Mouse (Mus musculus) intestine, embryonic 14.5 days (tissue): ENCODE results near the gene Smg6. TPM values are rescaled to one million over a fixed set of nuclear protein-coding genes. Genes with fewer than 3 reads are reported as not detected.

Experiments
- ATAC-seq: fragments of 200-750 bp; cut with Nextera tagmentation; replicated peaks from 2 replicates; pipeline ENCODE4 v1.8.0; 2017; ENCODE audit warnings: low read depth, moderate number of reproducible peaks, moderate TSS enrichment, moderate library complexity; ENCODE audit not compliant: low FRiP score, low TSS enrichment
- DNase-seq: peaks from one replicate; pipeline ENCODE4 v3.0.0-alpha.2; 2018; ENCODE audit warnings: low spot score
- H3K27ac ChIP-seq: fragments of 300-500 bp; sonication (generic); 2 replicates; pipeline ENCODE4 v1.5.1; 2014; ENCODE audit warnings: low read depth, mild to moderate bottlenecking, control low read depth
- H3K27me3 ChIP-seq: fragments of 300-500 bp; sonication (generic); replicated peaks from 2 replicates; pipeline ENCODE4 v1.6.1; 2014; ENCODE audit warnings: low read length, control low read depth; ENCODE audit not compliant: control insufficient read depth, insufficient read depth
- H3K36me3 ChIP-seq: fragments of 300-500 bp; sonication (generic); 2 replicates; pipeline ENCODE4 v1.6.1; 2014; ENCODE audit warnings: low read length, control low read depth; ENCODE audit not compliant: control insufficient read depth, insufficient read depth
- H3K4me1 ChIP-seq: fragments of 300-500 bp; sonication (generic); replicated peaks from 2 replicates; pipeline ENCODE4 v1.6.1; 2014; ENCODE audit warnings: low read length, control low read depth, mixed read lengths; ENCODE audit not compliant: control insufficient read depth, insufficient read depth
- H3K4me2 ChIP-seq: fragments of 300-500 bp; sonication (generic); 2 replicates; pipeline ENCODE4 v1.6.1; 2014; ENCODE audit warnings: low read length
- H3K4me3 ChIP-seq: fragments of 300-500 bp; sonication (generic); 2 replicates; pipeline ENCODE4 v1.5.1; 2014; ENCODE audit warnings: low read depth, low read length, control low read depth, mixed read lengths
- H3K9ac ChIP-seq: fragments of 300-500 bp; sonication (generic); 2 replicates; pipeline ENCODE4 v1.6.1; 2014; ENCODE audit warnings: mild to moderate bottlenecking, low read length
- H3K9me3 ChIP-seq: fragments of 300-500 bp; sonication (generic); 2 replicates; pipeline ENCODE4 v1.6.1; 2016; ENCODE audit warnings: low read length, control low read depth; ENCODE audit not compliant: control insufficient read depth
- WGBS: fragments of 180-500 bp; shearing (Covaris S2); extraction: QIAGEN DNeasy Blood & Tissue Kit; methylation state at CpG from one replicate; pipeline ENCODE4 v1.1.7; 2014; 5-methylcytosine and 5-hydroxymethylcytosine counted together
- polyA plus RNA-seq: library from polyadenylated mRNA; unstranded; fragments of >200 nt; fragmentation: Nextera tagmentation; extraction: Ambion mirVana; gene quantifications from 2 replicates; pipeline ENCODE4 v1.2.1, GENCODE M21; 2014

Gene Smg6
- polyA plus RNA-seq, 1 experiment from 2014 or later = 15.3 TPM

- Histone ChIP-seq H3K27ac (no peak overlapping the region), H3K9me3 (no peaks in the 10 kb centered on the region), H3K4me1 (no peaks in the 10 kb centered on the region), H3K36me3 (no peaks in the 10 kb centered on the region), H3K9ac (no peak overlapping the region), H3K27me3 (no peaks in the 10 kb centered on the region), H3K4me2 (no peak overlapping the region), H3K4me3 (no peak overlapping the region)
- ATAC-seq (no peak), DNase-seq (no peak)
- 77% methylated on average over 5 of the region's 5 CpGs for WGBS
Measured at GRCm38 (mm10) chr11:75106614-75107013, 181.0 kb downstream of the Smg6 start.

DNA sequence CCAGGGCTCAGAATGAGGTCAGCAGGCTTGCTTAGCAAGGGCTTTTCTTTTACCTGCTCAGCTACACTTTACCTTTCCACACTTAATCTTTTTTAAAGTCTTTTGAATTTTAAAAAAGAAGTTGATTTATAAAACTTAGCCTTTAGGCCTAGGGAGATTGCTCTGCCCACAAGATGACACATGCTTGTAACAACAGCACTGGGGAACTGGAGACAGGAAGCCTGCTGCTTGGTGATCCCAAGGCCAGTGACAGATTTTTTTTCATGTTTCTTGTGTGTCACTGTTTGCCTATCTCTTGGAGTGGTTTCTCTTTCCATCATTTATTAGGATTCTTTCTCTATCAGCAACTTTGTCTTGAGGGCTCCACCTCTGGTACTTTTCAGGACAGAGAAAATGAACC lies 183.3 kb downstream of the Smg6 start:
- H3K9me3 ChIP-seq = no peaks in the 10 kb centered on the region
- ATAC-seq (no peak), DNase-seq (no peak)
- H3K4me2 ChIP-seq = no peak overlapping the region
- no peaks in the 10 kb centered on the region for H3K36me3 ChIP-seq
- H3K4me1 ChIP-seq = no peaks in the 10 kb centered on the region
- no peak overlapping the region for H3K27ac ChIP-seq
- no peak overlapping the region for H3K9ac ChIP-seq
- H3K4me3 ChIP-seq = no peak overlapping the region
- H3K27me3 ChIP-seq = no peaks in the 10 kb centered on the region

- Histone ChIP-seq H3K4me1 (no peaks in the 10 kb centered on the region), H3K4me2 (no peak overlapping the region), H3K27me3 (no peaks in the 10 kb centered on the region), H3K27ac (no peak overlapping the region), H3K4me3 (no peak overlapping the region), H3K9ac (no peak overlapping the region), H3K36me3 (no peaks in the 10 kb centered on the region), H3K9me3 (no peaks in the 10 kb centered on the region)
- DNase-seq = no peak
- no peak for ATAC-seq
- 88% methylated on average over 6 of the region's 6 CpGs for WGBS
Measured at GRCm38 (mm10) chr11:75116379-75116778, 190.8 kb downstream of the Smg6 start.

DNA sequence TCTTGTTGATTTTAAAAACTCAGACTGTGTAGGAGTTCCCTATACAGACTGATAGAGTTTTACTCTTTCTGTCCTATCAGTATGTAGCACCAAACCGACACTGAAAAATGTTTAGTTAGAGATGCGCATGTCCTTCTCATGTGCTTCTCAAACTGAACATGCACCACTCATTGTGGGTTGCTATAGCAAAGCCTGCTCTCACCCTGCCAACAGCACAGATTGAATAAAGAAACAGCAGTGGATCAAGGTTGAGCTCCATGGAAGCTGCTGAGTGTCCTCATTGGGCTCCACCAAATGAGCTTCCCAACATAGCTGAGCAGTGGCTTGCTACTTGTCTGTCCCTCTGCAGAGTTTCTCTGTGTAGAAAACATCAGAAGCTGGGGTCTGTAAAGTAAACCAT lies 192.5 kb downstream of the Smg6 start:
- 92% methylated on average over 2 of the region's 2 CpGs for WGBS
- ATAC-seq (no peak), DNase-seq (peak; percentile 20)
- Histone ChIP-seq H3K9ac (no peak overlapping the region), H3K27ac (no peak overlapping the region), H3K4me2 (no peak overlapping the region), H3K4me3 (no peak overlapping the region), H3K27me3 (no peaks in the 10 kb centered on the region), H3K36me3 (no peaks in the 10 kb centered on the region), H3K4me1 (no peaks in the 10 kb centered on the region), H3K9me3 (no peaks in the 10 kb centered on the region)

- Histone ChIP-seq H3K4me3 (no peak overlapping the region), H3K27ac (no peak overlapping the region), H3K27me3 (no peaks in the 10 kb centered on the region), H3K4me1 (no peaks in the 10 kb centered on the region), H3K9ac (no peak overlapping the region), H3K36me3 (no peaks in the 10 kb centered on the region), H3K9me3 (no peaks in the 10 kb centered on the region), H3K4me2 (no peak overlapping the region)
- WGBS = 90% methylated on average over 2 of the region's 2 CpGs
- DNase-seq = peak; percentile 18
- no peak for ATAC-seq
Measured at GRCm38 (mm10) chr11:75119298-75119697, 193.7 kb downstream of the Smg6 start.

DNA sequence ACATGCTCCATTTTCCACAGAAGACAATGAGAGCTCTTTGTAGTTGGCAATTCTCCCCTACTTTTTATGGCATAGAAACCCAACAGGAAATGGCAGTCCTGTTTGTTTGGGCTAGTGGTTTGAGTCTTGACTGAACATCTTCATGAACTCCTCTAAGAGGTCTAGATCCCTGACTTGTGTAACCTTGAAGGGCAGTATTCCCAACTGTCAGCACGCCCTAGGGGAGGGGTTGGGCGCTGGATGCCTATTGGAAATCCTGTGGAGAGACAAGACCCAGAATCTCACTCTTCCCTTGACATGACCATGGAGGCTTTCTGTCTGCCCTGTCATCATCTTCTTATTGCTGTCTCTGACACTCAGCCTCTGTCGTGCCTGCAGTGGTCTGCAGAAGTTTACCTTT lies 194.2 kb downstream of the Smg6 start:
- Histone ChIP-seq H3K27me3 (no peaks in the 10 kb centered on the region), H3K4me3 (no peak overlapping the region), H3K9me3 (no peaks in the 10 kb centered on the region), H3K4me1 (no peaks in the 10 kb centered on the region), H3K36me3 (no peaks in the 10 kb centered on the region), H3K9ac (no peak overlapping the region), H3K27ac (no peak overlapping the region), H3K4me2 (no peak overlapping the region)
- 80% methylated on average over 3 of the region's 3 CpGs for WGBS
- ATAC-seq (no peak), DNase-seq (peak; percentile 46)

GRCm38 (mm10) chr11:75121348-75121747 lies 195.7 kb downstream of the Smg6 start:
- H3K27me3 ChIP-seq = no peaks in the 10 kb centered on the region
- no peak overlapping the region for H3K9ac ChIP-seq
- DNase-seq = no peak
- no peaks in the 10 kb centered on the region for H3K9me3 ChIP-seq
- no peak overlapping the region for H3K27ac ChIP-seq
- no peaks in the 10 kb centered on the region for H3K4me1 ChIP-seq
- 68% methylated on average over 1 of the region's 1 CpGs for WGBS
- H3K4me3 ChIP-seq = no peak overlapping the region
- ATAC-seq = no peak
- H3K4me2 ChIP-seq = no peak overlapping the region
- H3K36me3 ChIP-seq = no peaks in the 10 kb centered on the region

- H3K4me1 ChIP-seq = no peaks in the 10 kb centered on the region
- H3K9ac ChIP-seq = no peak overlapping the region
- no peak overlapping the region for H3K4me2 ChIP-seq
- no peak overlapping the region for H3K4me3 ChIP-seq
- H3K27ac ChIP-seq = no peak overlapping the region
- WGBS = 77% methylated on average over 2 of the region's 2 CpGs
- H3K36me3 ChIP-seq = 0 out of 2 replicates have a peak, but pooled peaks cover 2% of the 10 kb centered on the region
- no peak for DNase-seq
- no peaks in the 10 kb centered on the region for H3K9me3 ChIP-seq
- no peak for ATAC-seq
- no peaks in the 10 kb centered on the region for H3K27me3 ChIP-seq
Measured at GRCm38 (mm10) chr11:75124406-75124805, 198.8 kb downstream of the Smg6 start.

DNA sequence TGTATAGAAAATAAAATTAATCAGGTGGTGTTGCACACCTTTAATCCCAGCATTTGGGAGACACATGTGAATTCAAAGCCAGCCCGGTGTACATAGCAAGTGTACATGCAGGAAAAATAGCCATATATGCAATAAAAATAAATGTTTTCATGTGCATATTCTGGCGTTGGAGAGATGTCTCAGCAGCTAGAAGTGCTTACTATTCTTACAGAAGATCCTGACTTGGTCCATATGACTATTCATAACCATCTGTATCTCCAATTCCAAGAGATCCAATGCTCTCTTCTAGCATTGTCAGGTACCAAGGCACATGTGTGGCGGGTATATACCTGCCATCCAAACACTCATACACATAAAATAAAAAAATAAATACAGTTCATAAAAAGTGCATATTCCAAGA lies 200.8 kb downstream of the Smg6 start:
- DNase-seq (no peak), ATAC-seq (no peak)
- no peak overlapping the region for H3K4me3 ChIP-seq
- 0 out of 2 replicates have a peak, but pooled peaks cover 2% of the 10 kb centered on the region for H3K36me3 ChIP-seq
- no peaks in the 10 kb centered on the region for H3K27me3 ChIP-seq
- no peak overlapping the region for H3K27ac ChIP-seq
- no peaks in the 10 kb centered on the region for H3K4me1 ChIP-seq
- no peak overlapping the region for H3K4me2 ChIP-seq
- no peak overlapping the region for H3K9ac ChIP-seq
- 92% methylated on average over 3 of the region's 3 CpGs for WGBS
- H3K9me3 ChIP-seq = no peaks in the 10 kb centered on the region
